Mouse (Mus musculus) heart, embryonic 13.5 days (tissue): ENCODE measurements around the gene Akirin2. TPM values are rescaled to one million over a fixed set of nuclear protein-coding genes. Genes with fewer than 3 reads are reported as not detected.
A peak's percentile ranks its signal among the peaks of the same experiment; 100 is the strongest.
"Not testable (repeated sequence)": the region's sequence is repeated elsewhere in the genome, so short reads cannot be mapped to it uniquely, and the experiment has no call there.

Source experiments
- ATAC-seq: fragments of 200-750 bp; cut with Nextera tagmentation; 2 replicates; pipeline ENCODE4 v1.8.0; 2017; ENCODE audit warnings: moderate TSS enrichment; ENCODE audit not compliant: insufficient number of reproducible peaks, low FRiP score, low TSS enrichment; ENCODE audit errors: extremely low read depth
- H3K27ac ChIP-seq: fragments of 300-500 bp; sonication (generic); replicated peaks from 2 replicates; pipeline ENCODE4 v1.5.1; 2015; ENCODE audit warnings: moderate library complexity, mild to moderate bottlenecking, inconsistent platforms
- H3K27me3 ChIP-seq: fragments of 300-500 bp; sonication (generic); replicated peaks from 2 replicates; pipeline ENCODE4 v1.6.1; 2015; ENCODE audit warnings: mild to moderate bottlenecking, inconsistent platforms
- H3K36me3 ChIP-seq: fragments of 300-500 bp; sonication (generic); 2 replicates; pipeline ENCODE4 v1.6.1; 2015; ENCODE audit warnings: mild to moderate bottlenecking, inconsistent platforms
- H3K4me1 ChIP-seq: fragments of 300-500 bp; sonication (generic); 2 replicates; pipeline ENCODE4 v1.6.1; 2015; ENCODE audit warnings: inconsistent platforms
- H3K4me2 ChIP-seq: fragments of 300-500 bp; sonication (generic); 2 replicates; pipeline ENCODE4 v1.6.1; 2015; ENCODE audit warnings: inconsistent platforms, mild to moderate bottlenecking, moderate library complexity
- H3K4me3 ChIP-seq: fragments of 300-500 bp; sonication (generic); 2 replicates; pipeline ENCODE4 v1.5.1; 2015; ENCODE audit warnings: moderate library complexity, mild to moderate bottlenecking, inconsistent platforms
- H3K9ac ChIP-seq: fragments of 300-500 bp; sonication (generic); 2 replicates; pipeline ENCODE4 v1.6.1; 2015; ENCODE audit warnings: inconsistent platforms, mild to moderate bottlenecking, moderate library complexity
- H3K9me3 ChIP-seq: fragments of 300-500 bp; sonication (generic); 2 replicates; pipeline ENCODE4 v1.6.1; 2016; ENCODE audit warnings: inconsistent platforms
- WGBS: fragments of 180-500 bp; shearing (Covaris S2); methylation state at CpG from one replicate; pipeline ENCODE4 v1.1.7; 2015; ENCODE audit warnings: mixed read lengths; 5-methylcytosine and 5-hydroxymethylcytosine counted together
- polyA plus RNA-seq: library from polyadenylated mRNA; unstranded; fragments of >200 nt; fragmentation: Nextera tagmentation; extraction: Ambion mirVana; gene quantifications from 2 replicates; pipeline ENCODE4 v1.2.1, GENCODE M21; 2015

The Akirin2 gene
- polyA plus RNA-seq, 1 experiment from 2014 or later: 36.9 TPM

GRCm38 (mm10) chr4:34554596-34554995 lies 3.9 kb downstream of the Akirin2 start:
- no peak for ATAC-seq
- Histone ChIP-seq H3K4me2 (no peak overlapping the region), H3K4me1 (peaks cover 68% of the 10 kb centered on the region), H3K36me3 (no peaks in the 10 kb centered on the region; the same call in 1 of the 2 replicates), H3K27me3 (no peaks in the 10 kb centered on the region), H3K27ac (no peak overlapping the region), H3K4me3 (no peak overlapping the region), H3K9me3 (no peaks in the 10 kb centered on the region), H3K9ac (no peak overlapping the region)
- whole genome bisulfite sequencing: 53% methylated on average over 1 of the region's 1 CpGs

DNA sequence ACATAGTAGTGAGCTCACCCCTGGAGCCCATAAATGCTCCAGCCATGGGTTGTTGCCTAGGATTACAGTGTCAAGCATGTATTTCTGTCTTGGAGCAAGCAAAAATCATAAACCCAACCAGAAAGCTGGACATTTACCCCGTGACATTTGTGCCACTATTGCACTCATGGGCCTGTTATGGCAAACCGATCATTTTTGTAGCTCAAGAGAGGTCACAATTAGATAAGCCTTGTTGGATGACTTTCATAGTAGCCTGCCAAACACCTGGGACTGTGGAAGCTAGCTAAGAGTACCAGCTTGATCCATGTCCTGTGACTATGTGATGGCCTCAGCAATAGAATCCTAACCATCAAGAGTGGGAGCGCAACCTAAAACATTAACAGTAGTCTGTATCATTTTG lies 4.9 kb downstream of the Akirin2 start:
- Histone ChIP-seq H3K4me3 (no peak overlapping the region), H3K27ac (no peak overlapping the region), H3K9me3 (no peaks in the 10 kb centered on the region), H3K27me3 (no peaks in the 10 kb centered on the region), H3K4me2 (no peak overlapping the region), H3K9ac (no peak overlapping the region), H3K36me3 (no peaks in the 10 kb centered on the region; the same call in 1 of the 2 replicates), H3K4me1 (peaks cover 69% of the 10 kb centered on the region)
- ATAC-seq: no peak
- WGBS: 85% methylated on average over 3 of the region's 3 CpGs

- no peak for ATAC-seq
- H3K27me3 ChIP-seq: no peaks in the 10 kb centered on the region
- no peak overlapping the region for H3K27ac ChIP-seq
- no peak overlapping the region for H3K9ac ChIP-seq
- no peaks in the 10 kb centered on the region; the same call in 1 of the 2 replicates for H3K36me3 ChIP-seq
- no peaks in the 10 kb centered on the region for H3K9me3 ChIP-seq
- no peak overlapping the region for H3K4me3 ChIP-seq
- peaks cover 69% of the 10 kb centered on the region for H3K4me1 ChIP-seq
- H3K4me2 ChIP-seq: no peak overlapping the region
These were observed 5.4 kb downstream of the Akirin2 start for GRCm38 (mm10) chr4:34556183-34556582.

GRCm38 (mm10) chr4:34560971-34561370 lies 10.2 kb downstream of the Akirin2 start:
- peaks cover 29% of the 10 kb centered on the region for H3K36me3 ChIP-seq
- no peak for ATAC-seq
- H3K9me3 ChIP-seq: no peaks in the 10 kb centered on the region
- no peaks in the 10 kb centered on the region for H3K27me3 ChIP-seq
- no peak overlapping the region for H3K9ac ChIP-seq
- H3K4me2 ChIP-seq: no peak overlapping the region
- no peak overlapping the region for H3K27ac ChIP-seq
- no peak overlapping the region for H3K4me3 ChIP-seq
- WGBS: 53% methylated on average over 4 of the region's 4 CpGs
- peaks cover 37% of the 10 kb centered on the region for H3K4me1 ChIP-seq

GRCm38 (mm10) chr4:34566226-34566625 lies 15.5 kb downstream of the Akirin2 start:
- peaks cover 78% of the 10 kb centered on the region for H3K36me3 ChIP-seq
- WGBS: 86% methylated on average over 6 of the region's 6 CpGs
- H3K4me1 ChIP-seq: no peaks in the 10 kb centered on the region
- no peaks in the 10 kb centered on the region for H3K9me3 ChIP-seq
- no peaks in the 10 kb centered on the region for H3K27me3 ChIP-seq
- H3K4me2 ChIP-seq: no peak overlapping the region
- H3K4me3 ChIP-seq: no peak overlapping the region
- ATAC-seq: no peak
- no peak overlapping the region for H3K27ac ChIP-seq
- H3K9ac ChIP-seq: no peak overlapping the region

DNA sequence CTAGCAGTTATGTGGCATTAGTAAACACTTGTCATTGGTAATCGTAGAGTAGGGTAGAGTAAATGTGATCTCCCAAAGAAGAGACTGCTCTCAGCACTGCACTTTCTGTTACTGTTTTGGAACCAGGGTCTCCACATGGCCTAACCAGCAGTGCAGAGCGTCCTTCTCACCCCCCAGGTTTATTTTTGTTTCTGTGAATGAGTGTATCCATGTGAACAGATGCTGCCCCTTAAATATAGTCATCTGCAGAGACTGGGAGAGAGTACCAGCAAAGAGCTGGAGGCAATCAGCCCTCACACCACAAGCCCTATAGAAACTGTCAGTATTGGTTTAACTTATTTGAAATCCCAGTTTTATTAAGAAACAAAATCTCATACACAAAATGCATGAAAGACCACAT lies 22.1 kb downstream of the Akirin2 start:
- H3K4me3 ChIP-seq: no peak overlapping the region
- no peak overlapping the region for H3K27ac ChIP-seq

DNA sequence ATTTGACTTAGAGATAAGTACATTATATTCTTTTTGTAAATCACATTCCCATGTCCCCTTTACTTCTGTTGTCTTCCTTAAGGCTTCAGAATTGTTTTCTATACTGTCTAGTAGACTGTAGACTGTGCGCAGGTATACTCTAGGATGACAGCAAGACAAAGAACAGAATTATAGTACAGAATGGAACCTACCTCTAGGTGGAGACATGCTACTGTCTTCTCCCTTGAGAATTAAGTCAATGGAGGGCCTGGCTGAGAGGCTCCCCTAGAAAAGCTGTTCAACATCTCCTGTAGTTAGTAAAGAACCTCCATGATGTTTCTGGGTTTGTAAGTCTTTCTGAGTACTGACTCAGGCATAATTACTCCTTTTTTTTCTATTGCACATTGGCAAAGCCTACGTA lies 26.3 kb downstream of the Akirin2 start:
- Histone ChIP-seq H3K27me3 (no peaks in the 10 kb centered on the region), H3K36me3 (peaks cover 92% of the 10 kb centered on the region), H3K9ac (no peak overlapping the region), H3K4me2 (no peak overlapping the region), H3K9me3 (no peaks in the 10 kb centered on the region), H3K4me1 (peaks cover 11% of the 10 kb centered on the region), H3K27ac (no peak overlapping the region), H3K4me3 (no peak overlapping the region)
- 89% methylated on average over 2 of the region's 2 CpGs for WGBS
- no peak for ATAC-seq

More for the DNA sequence above, 22.1 kb downstream of the Akirin2 start:
- no peak overlapping the region for H3K9ac ChIP-seq
- no peaks in the 10 kb centered on the region for H3K9me3 ChIP-seq
- no peak overlapping the region for H3K4me2 ChIP-seq
- no peak for ATAC-seq
- H3K27me3 ChIP-seq: no peaks in the 10 kb centered on the region
- no peaks in the 10 kb centered on the region for H3K4me1 ChIP-seq
- H3K36me3 ChIP-seq: peaks cover 96% of the 10 kb centered on the region
- WGBS: 72% methylated on average over 2 of the region's 2 CpGs

DNA sequence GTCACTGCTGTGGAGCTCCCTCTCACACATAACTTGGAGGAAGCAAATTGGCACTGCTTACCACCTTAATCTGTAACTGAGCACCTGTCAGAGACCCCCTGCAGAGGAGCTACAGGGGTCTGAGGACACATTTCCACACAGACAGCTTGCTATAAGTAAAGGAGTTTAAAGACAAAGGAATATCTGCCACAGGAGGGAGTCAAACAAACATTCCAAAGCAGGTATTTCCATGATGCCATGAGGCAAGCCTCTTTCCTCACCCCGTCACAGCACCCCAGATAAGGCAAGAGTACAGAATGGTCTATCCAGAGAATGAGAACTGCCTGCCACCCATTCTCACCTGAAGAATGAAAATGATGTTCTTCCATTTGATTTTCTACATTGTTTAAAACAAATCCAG lies 28.5 kb downstream of the Akirin2 start:
- Histone ChIP-seq H3K4me3 (no peak overlapping the region), H3K36me3 (peaks cover 94% of the 10 kb centered on the region), H3K9ac (no peak overlapping the region), H3K4me2 (no peak overlapping the region), H3K4me1 (peaks cover 20% of the 10 kb centered on the region), H3K27ac (peak overlapping the region; percentile 36; the same call in 1 of the 2 replicates), H3K9me3 (no peaks in the 10 kb centered on the region), H3K27me3 (no peaks in the 10 kb centered on the region)
- ATAC-seq: no peak
- WGBS: 30% methylated on average over 1 of the region's 1 CpGs

DNA sequence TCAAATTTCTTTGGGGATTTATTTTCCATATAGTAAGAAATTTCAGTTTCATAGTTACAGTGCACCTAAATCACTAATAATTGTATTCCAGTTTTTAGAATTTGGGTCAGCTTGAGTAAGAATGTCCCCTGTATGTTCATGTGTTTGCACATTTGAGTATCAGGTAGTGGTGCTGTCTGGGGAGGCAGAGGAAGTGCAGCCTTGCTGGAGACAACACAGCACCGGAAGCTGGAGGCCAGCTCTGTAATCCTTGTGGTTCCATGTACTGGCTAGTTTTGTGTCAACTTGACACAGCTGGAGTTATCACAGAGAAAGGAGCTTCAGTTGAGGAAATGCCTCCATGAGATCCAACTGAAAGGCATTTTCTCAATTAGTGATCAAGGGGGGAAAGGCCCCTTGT lies 30.8 kb downstream of the Akirin2 start:
- 78% methylated on average over 1 of the region's 1 CpGs for WGBS
- H3K27ac ChIP-seq, H3K4me2 ChIP-seq, H3K4me3 ChIP-seq, H3K9me3 ChIP-seq, H3K9ac ChIP-seq, H3K27me3 ChIP-seq, ATAC-seq: not testable (repeated sequence)
- peaks cover 27% of the 10 kb centered on the region for H3K4me1 ChIP-seq
- H3K36me3 ChIP-seq: peaks cover 82% of the 10 kb centered on the region

- H3K4me1 ChIP-seq: peaks cover 27% of the 10 kb centered on the region
- no peaks in the 10 kb centered on the region for H3K9me3 ChIP-seq
- no peak overlapping the region for H3K4me3 ChIP-seq
- H3K27me3 ChIP-seq: no peaks in the 10 kb centered on the region
- 62% methylated on average over 7 of the region's 7 CpGs for WGBS
- no peak overlapping the region for H3K9ac ChIP-seq
- peaks cover 80% of the 10 kb centered on the region for H3K36me3 ChIP-seq
- no peak for ATAC-seq
- H3K27ac ChIP-seq: no peak overlapping the region
- no peak overlapping the region for H3K4me2 ChIP-seq
These were observed 31.3 kb downstream of the Akirin2 start for GRCm38 (mm10) chr4:34581990-34582389.

GRCm38 (mm10) chr4:34582476-34582875 lies 31.7 kb downstream of the Akirin2 start:
- Histone ChIP-seq H3K36me3 (peaks cover 80% of the 10 kb centered on the region), H3K4me2 (no peak overlapping the region), H3K4me3 (no peak overlapping the region), H3K27ac (no peak overlapping the region), H3K4me1 (peaks cover 27% of the 10 kb centered on the region), H3K27me3 (no peaks in the 10 kb centered on the region), H3K9me3 (no peaks in the 10 kb centered on the region), H3K9ac (no peak overlapping the region)
- 67% methylated on average over 5 of the region's 5 CpGs for WGBS
- no peak for ATAC-seq

GRCm38 (mm10) chr4:34583427-34583826 lies 32.7 kb downstream of the Akirin2 start:
- peaks cover 27% of the 10 kb centered on the region for H3K4me1 ChIP-seq
- H3K36me3 ChIP-seq: peaks cover 76% of the 10 kb centered on the region
- H3K27ac ChIP-seq: no peak overlapping the region
- no peaks in the 10 kb centered on the region for H3K9me3 ChIP-seq
- WGBS: 89% methylated on average over 3 of the region's 3 CpGs
- no peak overlapping the region for H3K9ac ChIP-seq
- H3K4me2 ChIP-seq: no peak overlapping the region
- no peak overlapping the region for H3K4me3 ChIP-seq
- no peak for ATAC-seq
- no peaks in the 10 kb centered on the region for H3K27me3 ChIP-seq
